Mouse (Mus musculus) 3134 (cell line): Measurements from ENCODE around the gene Fam185a.

Experiments
- DNase-seq: peaks from one replicate; pipeline ENCODE4 v3.0.0-alpha.2; 2011; ENCODE audit warnings: low spot score; ENCODE audit not compliant: insufficient read length; ENCODE audit errors: extremely low read depth

Gene Fam185a

DNA sequence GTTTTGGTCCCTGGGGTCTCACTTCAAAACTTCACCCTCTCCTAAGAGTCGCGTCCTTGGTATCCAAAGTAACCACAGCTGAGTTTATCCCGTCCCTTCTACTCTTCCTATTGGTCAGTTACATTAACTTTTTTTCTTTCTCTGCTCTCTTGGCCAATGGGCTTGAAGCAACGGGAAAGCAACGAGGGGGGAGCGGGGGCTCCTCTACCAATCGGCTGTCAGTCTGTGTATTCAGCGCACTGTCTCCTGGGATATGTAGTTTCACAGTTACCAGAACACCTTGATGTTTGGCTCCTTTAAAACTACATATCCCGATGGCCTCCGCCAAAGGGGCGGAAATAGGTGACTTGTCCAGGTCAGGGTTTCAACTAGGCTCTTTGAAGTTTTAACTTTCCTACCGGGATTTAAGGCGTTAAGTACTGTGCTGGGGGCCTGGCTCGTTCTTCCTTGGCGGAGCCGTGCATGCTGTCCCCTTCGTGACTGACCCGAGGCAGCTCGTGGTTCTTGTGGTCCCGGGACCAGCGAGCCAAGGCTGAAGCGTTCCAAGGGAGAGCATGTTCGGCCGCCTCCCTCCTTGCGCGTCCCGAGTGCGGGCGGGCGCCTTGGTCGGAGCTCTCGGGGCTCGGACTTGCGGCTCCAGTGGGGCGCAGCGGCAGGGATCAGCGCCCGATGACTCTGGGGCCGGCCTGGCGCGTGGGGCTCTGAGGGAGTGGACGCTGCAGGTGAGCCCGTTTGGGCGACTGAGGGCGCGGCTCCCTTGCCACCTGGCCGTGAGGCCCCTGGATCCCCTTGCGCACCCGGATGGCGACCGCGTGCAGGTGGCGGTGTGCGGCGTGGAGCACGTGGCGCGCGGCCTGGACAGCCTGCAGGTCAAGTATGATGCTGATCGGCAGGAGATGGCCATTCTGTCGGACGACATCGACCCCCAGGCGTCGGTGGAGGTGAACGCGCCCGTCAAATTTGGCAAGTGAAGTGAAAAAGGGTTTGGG, at the start of gene Fam185a, which contains the start of gene Ccdc146:
Fam185a (plus strand) TSS at position 345 of the 989 bp plus-strand sequence.
Ccdc146 (minus strand) TSS at position 64 of the 989 bp plus-strand sequence.
- DNase-seq: peak; percentile 89

GRCm38 (mm10) chr5:21376935-21377334, 47.8 kb upstream of the Fam185a start:
- DNase-seq: no peak

GRCm38 (mm10) chr5:21378397-21378796, 46.4 kb upstream of the Fam185a start:
- no peak for DNase-seq

- no peak for DNase-seq
These were observed 42.8 kb upstream of the Fam185a start for GRCm38 (mm10) chr5:21381986-21382385.

GRCm38 (mm10) chr5:21382678-21383077, 42.1 kb upstream of the Fam185a start:
- no peak for DNase-seq

DNA sequence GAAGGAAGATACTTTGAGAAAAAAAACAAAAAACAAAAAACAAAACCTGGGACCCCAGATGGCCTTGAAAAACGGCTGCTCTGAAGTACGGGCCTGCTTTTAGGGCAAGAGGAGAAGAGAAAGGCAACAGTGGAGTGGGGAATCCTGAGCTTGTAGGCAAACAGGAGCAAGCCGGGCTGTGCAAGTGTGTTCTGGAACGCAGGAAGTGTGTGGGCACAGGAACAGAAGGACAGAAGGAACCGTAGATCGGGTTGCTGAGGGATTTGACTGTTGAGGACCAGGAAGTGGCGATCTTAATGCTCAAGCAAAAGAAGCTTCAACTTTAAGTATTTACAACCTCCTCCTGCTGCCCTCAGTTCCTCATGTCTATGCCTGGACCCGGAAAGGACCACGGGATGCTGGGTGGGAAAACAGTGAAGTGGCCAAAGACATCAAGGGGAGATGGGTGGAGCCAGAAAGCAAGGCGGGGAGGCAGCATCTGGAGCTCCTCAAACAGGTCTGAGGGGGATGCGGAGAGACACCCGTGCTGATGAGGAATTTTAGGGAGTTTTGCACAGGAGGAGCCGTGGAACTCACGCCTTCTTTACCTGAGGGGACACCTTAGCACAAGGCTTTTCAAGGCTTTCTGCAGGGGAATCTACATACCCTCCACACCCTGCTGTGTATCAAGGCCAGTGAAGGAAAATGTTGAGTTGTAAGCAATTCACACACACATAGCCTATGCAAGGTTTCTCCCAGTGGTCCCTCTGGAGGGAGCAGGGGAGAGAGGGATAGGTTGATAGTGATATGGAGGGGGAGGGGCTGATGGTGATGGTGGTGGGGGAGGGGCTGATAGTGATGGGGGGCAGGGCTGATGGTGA, 41.1 kb upstream of the Fam185a start:
- no peak for DNase-seq

DNA sequence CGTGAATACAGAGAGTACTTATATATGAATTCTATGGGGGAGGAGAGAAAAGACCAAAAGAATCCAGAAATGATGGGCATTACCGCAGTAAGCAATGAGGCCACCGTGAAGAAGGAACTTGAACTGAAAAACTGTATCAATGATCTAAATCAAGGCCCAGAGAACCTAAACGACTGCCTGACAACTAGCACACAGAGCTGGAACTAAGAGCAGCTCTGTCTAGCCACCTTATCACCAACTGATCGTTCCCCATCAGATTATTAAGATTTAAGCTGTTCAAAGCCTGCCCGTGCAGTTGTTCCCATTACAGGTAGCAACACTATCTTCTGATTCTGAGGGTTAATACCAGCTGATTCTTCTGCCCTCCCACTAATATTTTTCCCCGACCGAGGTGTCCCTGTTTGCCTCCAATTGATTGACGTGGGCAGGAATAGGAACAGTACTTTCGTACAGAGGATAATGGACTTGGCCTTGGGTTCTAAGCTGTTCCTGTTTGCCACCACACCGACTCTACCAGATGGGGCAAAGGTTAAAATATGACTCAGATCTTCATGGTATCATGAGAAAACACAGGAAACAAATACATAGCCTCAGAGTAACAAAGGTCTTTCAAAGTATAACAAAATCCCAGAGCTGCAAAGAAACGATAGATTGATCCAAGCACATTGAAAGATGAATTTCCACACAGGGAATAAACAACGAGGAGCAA, 40.4 kb upstream of the Fam185a start:
- no peak for DNase-seq

- no peak for DNase-seq
These were observed 39.8 kb upstream of the Fam185a start for GRCm38 (mm10) chr5:21384976-21385375.

DNA sequence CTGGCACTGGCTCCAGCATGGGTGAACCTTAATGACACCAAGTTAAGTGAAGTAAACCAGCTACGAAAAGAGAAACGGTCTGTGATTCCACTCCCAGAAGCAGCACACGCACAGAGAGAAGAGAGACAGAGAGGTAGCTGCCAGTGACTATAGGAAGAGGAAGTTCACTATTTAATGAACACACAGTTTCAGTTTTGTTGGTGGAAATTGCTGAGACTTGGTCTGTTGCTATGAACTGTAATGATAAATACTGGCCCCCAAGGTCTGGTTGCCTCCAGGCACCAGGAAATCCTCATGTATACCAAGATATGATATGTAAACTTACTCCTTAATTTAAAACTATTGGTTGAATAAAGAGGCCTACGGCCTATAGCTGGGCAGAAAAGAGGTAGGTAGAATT, 38.3 kb upstream of the Fam185a start:
- no peak for DNase-seq

DNA sequence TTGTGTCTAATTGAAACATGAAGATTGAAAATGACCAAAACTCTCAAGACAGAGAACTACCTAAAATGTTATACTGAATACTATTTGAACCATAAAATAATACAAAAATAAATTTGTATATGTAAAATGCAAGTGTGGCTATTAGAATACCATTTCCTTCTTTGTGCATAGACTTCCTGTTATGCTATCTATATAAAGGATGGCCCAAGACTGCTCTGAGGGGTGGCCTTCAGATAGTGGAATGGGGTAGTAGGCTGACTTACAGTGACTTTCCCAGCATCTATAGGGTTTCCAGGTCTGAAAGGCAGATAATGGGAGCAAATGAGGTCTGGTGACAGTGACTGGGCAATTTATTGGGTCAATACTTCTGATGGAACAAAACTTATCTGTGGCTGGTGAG, 37.4 kb upstream of the Fam185a start:
- DNase-seq: no peak

DNA sequence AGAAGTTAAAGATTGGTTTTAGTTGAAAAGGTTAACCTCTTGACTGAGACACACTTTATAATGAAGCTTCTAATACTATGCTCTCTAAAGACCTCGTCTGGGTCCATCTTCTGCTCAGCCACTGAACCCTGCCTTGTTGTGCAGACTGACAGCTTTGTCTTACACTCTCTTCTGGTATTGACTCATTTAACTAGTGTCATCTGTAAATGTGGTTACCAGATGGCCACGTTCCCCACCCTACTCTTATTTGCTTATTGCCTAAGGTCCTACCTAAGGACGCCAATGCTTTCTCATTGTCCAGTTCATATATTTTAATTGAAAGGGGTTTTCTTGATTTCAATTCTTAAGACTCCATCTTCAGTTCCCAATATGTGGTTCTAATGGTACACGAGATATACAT, 35.9 kb upstream of the Fam185a start:
- DNase-seq: no peak

GRCm38 (mm10) chr5:21391616-21392384, 33.0 kb upstream of the Fam185a start:
- DNase-seq: no peak

DNA sequence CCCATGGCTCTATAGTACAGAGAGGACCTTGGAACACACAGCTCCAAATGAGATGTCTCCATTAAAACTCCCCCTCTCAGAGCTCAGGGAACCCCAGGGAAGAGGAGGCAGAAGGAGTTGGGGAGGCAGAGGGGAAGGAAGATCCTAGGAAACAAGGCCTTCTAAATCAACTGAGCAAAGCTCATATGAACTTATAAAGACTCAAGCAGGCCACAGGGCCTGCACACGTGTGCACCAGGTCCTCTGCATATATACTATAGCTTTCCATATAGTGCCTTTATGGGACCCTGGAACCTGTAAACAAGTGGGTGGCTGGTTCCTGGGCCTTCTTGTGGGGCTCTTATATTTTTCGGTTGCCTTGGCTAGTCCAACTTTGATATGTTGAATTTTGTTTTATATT, 30.2 kb upstream of the Fam185a start:
- DNase-seq: no peak

GRCm38 (mm10) chr5:21395205-21395840, 29.4 kb upstream of the Fam185a start:
- DNase-seq: no peak

DNA sequence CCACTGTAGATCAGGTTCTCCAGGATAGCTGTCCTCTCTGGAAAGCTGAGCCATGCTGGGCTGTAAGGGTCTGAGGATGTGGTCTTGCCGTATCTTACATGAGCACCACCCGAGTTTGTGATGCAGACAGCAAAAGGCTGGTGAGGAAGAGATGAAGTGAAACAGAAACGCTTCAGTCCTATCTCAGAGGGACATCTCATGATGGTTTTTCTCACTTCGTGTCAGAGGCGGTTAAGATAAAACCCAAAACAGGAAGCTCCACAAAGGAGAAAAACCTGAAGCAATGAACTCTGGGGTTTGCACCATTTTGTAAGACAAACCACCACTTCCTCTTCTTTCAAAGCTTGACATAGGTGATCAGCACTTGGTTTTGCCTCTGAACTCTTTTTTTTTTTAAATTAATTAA, 13.5 kb upstream of the Fam185a start:
- DNase-seq: no peak

DNA sequence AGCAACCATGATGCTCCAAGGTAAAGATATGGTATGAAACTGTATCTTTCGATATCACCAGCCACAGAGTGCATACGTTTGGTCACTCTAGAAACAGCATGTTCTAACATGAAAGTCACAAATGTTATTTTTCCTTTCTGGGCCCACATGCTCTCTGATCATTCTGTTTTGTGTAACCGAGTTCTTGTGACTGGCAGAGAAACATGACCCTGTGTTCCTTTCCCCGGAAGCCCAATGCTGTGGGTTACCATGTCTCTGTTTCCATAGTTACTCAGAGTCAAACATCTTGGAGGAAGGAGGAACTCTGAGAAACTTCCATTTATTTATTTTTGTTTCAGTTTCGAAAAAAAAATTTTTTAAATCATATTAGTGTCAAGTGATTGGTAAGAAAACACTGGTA, 12.7 kb upstream of the Fam185a start:
- DNase-seq: no peak

DNA sequence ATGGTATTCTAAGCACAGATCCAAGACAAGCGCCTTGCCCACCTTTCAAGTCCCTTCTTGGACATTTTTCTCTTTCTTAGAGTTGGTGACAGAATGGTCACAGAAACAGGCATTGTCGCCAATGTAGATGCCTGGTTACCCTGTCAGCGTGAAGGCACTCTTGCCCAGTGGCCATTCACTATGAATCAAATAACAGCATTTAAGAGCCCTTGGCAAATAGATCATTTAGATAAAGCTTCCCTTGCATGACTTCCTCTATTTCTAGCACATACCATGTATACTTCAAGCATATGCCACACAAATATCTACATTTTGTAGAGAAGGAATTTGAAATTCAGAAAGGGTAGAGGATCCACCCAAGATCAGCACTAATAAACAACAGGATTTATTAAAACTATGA, 11.4 kb upstream of the Fam185a start:
- DNase-seq: no peak

- no peak for DNase-seq
These were observed 10.5 kb upstream of the Fam185a start for GRCm38 (mm10) chr5:21414116-21414820.

- DNase-seq: no peak
These were observed 6.1 kb upstream of the Fam185a start for GRCm38 (mm10) chr5:21418613-21419012.
